Mouse (Mus musculus) inflammation-experienced regulatory T-cells, adult 6 months (primary cell): ENCODE measurements around the gene Ppm1h. TPM values are rescaled to one million over a fixed set of nuclear protein-coding genes. Genes with fewer than 3 reads are reported as not detected.

Experiments used
- ATAC-seq: one replicate; pipeline ENCODE4 v1.8.0; 2017
- polyA plus RNA-seq, 3 experiments: library from polyadenylated mRNA; unstranded; fragments of 100-300 nt; shearing (Covaris generic); gene quantifications; one replicate each; pipeline ENCODE4 v1.2.1; 2017

Ppm1h gene
- polyA plus RNA-seq, 3 experiments from 2014 or later, result 37.7 to 55.1 (median 44.0) TPM

- ATAC-seq, result no peak
These were observed 183.3 kb downstream of the Ppm1h start for GRCm38 (mm10) chr10:122861696-122862385.

GRCm38 (mm10) chr10:122862386-122863023, 183.9 kb downstream of the Ppm1h start:
- no peak for ATAC-seq

GRCm38 (mm10) chr10:122869865-122870503, 191.4 kb downstream of the Ppm1h start:
- no peak for ATAC-seq

- no peak for ATAC-seq
These were observed 192.4 kb downstream of the Ppm1h start for GRCm38 (mm10) chr10:122870848-122871494.

- ATAC-seq, result no peak
These were observed 194.2 kb downstream of the Ppm1h start for GRCm38 (mm10) chr10:122872720-122873119.

GRCm38 (mm10) chr10:122876964-122877363, 198.4 kb downstream of the Ppm1h start:
- ATAC-seq, result no peak

GRCm38 (mm10) chr10:122877436-122877835, 198.9 kb downstream of the Ppm1h start:
- ATAC-seq, result no peak

GRCm38 (mm10) chr10:122881456-122881855, 202.9 kb downstream of the Ppm1h start:
- no peak for ATAC-seq

GRCm38 (mm10) chr10:122882614-122883013, 204.1 kb downstream of the Ppm1h start:
- ATAC-seq, result no peak

- ATAC-seq, result no peak
These were observed 205.5 kb downstream of the Ppm1h start for GRCm38 (mm10) chr10:122883823-122884743.

- ATAC-seq, result no peak
These were observed 206.7 kb downstream of the Ppm1h start for GRCm38 (mm10) chr10:122885301-122885700.

GRCm38 (mm10) chr10:122886055-122886915, 207.7 kb downstream of the Ppm1h start:
- no peak for ATAC-seq

- ATAC-seq, result no peak
These were observed 208.5 kb downstream of the Ppm1h start for GRCm38 (mm10) chr10:122886916-122887527.

- no peak for ATAC-seq
These were observed 209.1 kb downstream of the Ppm1h start for GRCm38 (mm10) chr10:122887528-122888183.

GRCm38 (mm10) chr10:122890682-122891350, 212.3 kb downstream of the Ppm1h start:
- no peak for ATAC-seq

GRCm38 (mm10) chr10:122891461-122891860, 212.9 kb downstream of the Ppm1h start:
- ATAC-seq, result no peak

- ATAC-seq, result no peak
These were observed 216.1 kb downstream of the Ppm1h start for GRCm38 (mm10) chr10:122894555-122895069.

- ATAC-seq, result peak; percentile 73
These were observed 216.7 kb downstream of the Ppm1h start for GRCm38 (mm10) chr10:122895121-122895770.

- ATAC-seq, result no peak
These were observed 221.4 kb downstream of the Ppm1h start for GRCm38 (mm10) chr10:122899971-122900370.
